Mouse (Mus musculus) embryonic facial prominence, embryonic 14.5 days (tissue): ENCODE measurements around the gene Gm4969. TPM values are rescaled to one million over a fixed set of nuclear protein-coding genes. Genes with fewer than 3 reads are reported as not detected.

ENCODE experiments used
- ATAC-seq: fragments of 200-750 bp; cut with Nextera tagmentation; 2 replicates; pipeline ENCODE4 v1.8.0; 2017; ENCODE audit warnings: low read depth, moderate number of reproducible peaks, moderate TSS enrichment
- DNase-seq: peaks from one replicate; pipeline ENCODE4 v3.0.0-alpha.2; 2015; ENCODE audit warnings: low spot score
- H3K27ac ChIP-seq: fragments of 300-500 bp; sonication (generic); replicated peaks from 2 replicates; pipeline ENCODE4 v1.5.1; 2014; ENCODE audit warnings: low read depth, mild to moderate bottlenecking, low read length, moderate library complexity
- H3K27me3 ChIP-seq: fragments of 300-500 bp; sonication (generic); replicated peaks from 2 replicates; pipeline ENCODE4 v1.6.1; 2014; ENCODE audit warnings: low read length; ENCODE audit not compliant: control insufficient read depth, insufficient read depth
- H3K36me3 ChIP-seq: fragments of 300-500 bp; sonication (generic); 2 replicates; pipeline ENCODE4 v1.6.1; 2014; ENCODE audit warnings: low read length, mixed read lengths; ENCODE audit not compliant: control insufficient read depth, insufficient read depth
- H3K4me1 ChIP-seq: fragments of 300-500 bp; sonication (generic); 2 replicates; pipeline ENCODE4 v1.6.1; 2014; ENCODE audit warnings: antibody characterized with exemption, low read length; ENCODE audit not compliant: control insufficient read depth, insufficient read depth
- H3K4me2 ChIP-seq: fragments of 300-500 bp; sonication (generic); 2 replicates; pipeline ENCODE4 v1.6.1; 2014; ENCODE audit warnings: low read depth, mild to moderate bottlenecking, low read length, moderate library complexity, mixed read lengths
- H3K4me3 ChIP-seq: fragments of 300-500 bp; sonication (generic); 2 replicates; pipeline ENCODE4 v1.5.1; 2014; ENCODE audit warnings: low read depth, mild to moderate bottlenecking, low read length
- H3K9ac ChIP-seq: fragments of 300-500 bp; sonication (generic); 2 replicates; pipeline ENCODE4 v1.6.1; 2014; ENCODE audit warnings: low read depth, mild to moderate bottlenecking, low read length, moderate library complexity, mixed read lengths
- H3K9me3 ChIP-seq: fragments of 300-500 bp; sonication (generic); 2 replicates; pipeline ENCODE4 v1.6.1; 2016; ENCODE audit warnings: low read length; ENCODE audit not compliant: control insufficient read depth
- WGBS: fragments of 180-500 bp; shearing (Covaris S2); extraction: QIAGEN DNeasy Blood & Tissue Kit; methylation state at CpG from one replicate; pipeline ENCODE4 v1.1.7; 2014; 5-methylcytosine and 5-hydroxymethylcytosine counted together
- polyA plus RNA-seq: library from polyadenylated mRNA; unstranded; fragments of >200 nt; fragmentation: Nextera tagmentation; extraction: Ambion mirVana; gene quantifications from 2 replicates; pipeline ENCODE4 v1.2.1, GENCODE M21; 2014

Gm4969 gene
- polyA plus RNA-seq, 1 experiment from 2014 or later = 1.7 TPM

DNA sequence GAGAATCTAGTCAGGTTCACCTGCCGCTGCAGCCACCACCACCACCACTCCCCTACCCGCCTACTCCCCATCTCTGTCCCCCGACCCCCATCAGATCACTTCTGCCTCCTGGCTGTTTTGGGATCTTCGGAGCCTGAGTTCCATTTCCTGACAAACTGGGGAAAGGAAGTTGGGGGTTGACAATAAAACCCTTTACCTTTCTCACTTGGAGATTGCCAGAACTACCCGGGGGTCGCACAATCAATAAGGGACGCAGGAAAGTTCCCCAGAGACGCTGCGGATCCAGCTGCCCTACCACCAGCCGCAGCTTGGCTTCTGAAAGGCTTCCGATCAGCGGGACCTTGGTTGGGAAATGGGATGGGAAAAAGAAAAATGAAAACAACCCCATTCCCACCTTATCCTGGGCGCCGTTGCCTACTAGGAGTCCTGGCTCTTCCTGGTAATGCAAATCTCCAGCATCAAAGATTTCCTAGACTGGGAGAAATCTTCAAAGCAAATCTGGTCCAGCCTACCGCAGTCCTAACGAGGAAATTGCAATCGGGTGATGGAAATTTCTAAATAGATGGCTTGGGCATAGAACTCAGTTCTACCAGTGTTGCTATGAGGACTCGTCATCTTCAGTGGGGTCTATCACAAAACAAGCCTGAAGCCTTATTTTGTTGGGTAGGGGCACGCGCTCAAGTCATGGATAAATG lies 30.2 kb upstream of the Gm4969 start:
- H3K27ac ChIP-seq = peak overlapping the region; percentile 63
- no peaks in the 10 kb centered on the region for H3K9me3 ChIP-seq
- peak overlapping the region; percentile 86 for H3K4me2 ChIP-seq
- H3K4me1 ChIP-seq = peaks cover 13% of the 10 kb centered on the region
- peaks cover 19% of the 10 kb centered on the region for H3K36me3 ChIP-seq
- DNase-seq (no peak), ATAC-seq (no peak)
- peak overlapping the region; percentile 64 for H3K9ac ChIP-seq
- H3K27me3 ChIP-seq = no peaks in the 10 kb centered on the region
- WGBS = 11% methylated on average over 20 of the region's 20 CpGs
- H3K4me3 ChIP-seq = peak overlapping the region; percentile 55

GRCm38 (mm10) chr7:19147497-19148045 lies 29.4 kb upstream of the Gm4969 start:
- Histone ChIP-seq H3K27me3 (no peaks in the 10 kb centered on the region), H3K27ac (no peak overlapping the region), H3K4me2 (no peak overlapping the region), H3K36me3 (peaks cover 12% of the 10 kb centered on the region), H3K9ac (no peak overlapping the region), H3K4me1 (peaks cover 13% of the 10 kb centered on the region), H3K9me3 (no peaks in the 10 kb centered on the region), H3K4me3 (peak overlapping the region; percentile 55; the same call in 1 of the 2 replicates)
- ATAC-seq = no peak
- DNase-seq = no peak
- WGBS = 38% methylated on average over 6 of the region's 6 CpGs

DNA sequence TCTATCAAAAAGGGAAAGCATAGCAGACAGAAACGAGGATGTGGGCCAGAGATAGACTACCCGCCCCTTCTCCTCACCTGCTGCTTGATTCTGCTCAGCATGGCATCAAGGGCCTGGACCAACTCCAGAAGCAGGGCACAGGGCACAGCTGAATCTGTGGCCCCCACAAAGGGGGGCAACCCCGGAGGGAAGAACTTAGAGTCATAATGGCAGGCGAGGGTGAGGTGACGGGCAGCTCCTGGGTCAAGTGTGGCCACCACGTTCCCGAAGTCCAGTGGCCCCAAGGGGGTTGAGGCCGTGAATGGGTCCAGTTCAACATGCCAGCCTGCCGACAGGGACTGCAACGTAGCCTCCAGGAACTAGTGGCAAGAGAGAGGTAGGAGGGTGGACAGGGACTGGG lies 28.6 kb upstream of the Gm4969 start:
- 83% methylated on average over 10 of the region's 10 CpGs for WGBS

GRCm38 (mm10) chr7:19137380-19137779 lies 19.2 kb upstream of the Gm4969 start:
- Histone ChIP-seq H3K4me1 (no peaks in the 10 kb centered on the region), H3K36me3 (peaks cover 68% of the 10 kb centered on the region), H3K4me3 (no peak overlapping the region), H3K27me3 (no peaks in the 10 kb centered on the region), H3K9ac (no peak overlapping the region), H3K27ac (no peak overlapping the region), H3K9me3 (no peaks in the 10 kb centered on the region), H3K4me2 (no peak overlapping the region)
- ATAC-seq (no peak), DNase-seq (no peak)
- 45% methylated on average over 5 of the region's 5 CpGs for WGBS

More for the DNA sequence above, 28.6 kb upstream of the Gm4969 start:
- H3K27me3 ChIP-seq = no peaks in the 10 kb centered on the region
- H3K4me3 ChIP-seq = no peak overlapping the region
- H3K36me3 ChIP-seq = peaks cover 6% of the 10 kb centered on the region
- H3K9me3 ChIP-seq = no peaks in the 10 kb centered on the region
- DNase-seq = no peak
- H3K27ac ChIP-seq = no peak overlapping the region
- no peak overlapping the region for H3K4me2 ChIP-seq
- peaks cover 13% of the 10 kb centered on the region for H3K4me1 ChIP-seq
- no peak for ATAC-seq
- no peak overlapping the region for H3K9ac ChIP-seq

GRCm38 (mm10) chr7:19136673-19137334 lies 18.6 kb upstream of the Gm4969 start:
- Histone ChIP-seq H3K9ac (no peak overlapping the region), H3K4me3 (no peak overlapping the region), H3K4me2 (no peak overlapping the region), H3K36me3 (peaks cover 68% of the 10 kb centered on the region), H3K9me3 (no peaks in the 10 kb centered on the region), H3K27ac (no peak overlapping the region), H3K27me3 (no peaks in the 10 kb centered on the region), H3K4me1 (peaks cover 3% of the 10 kb centered on the region; the same call in 1 of the 2 replicates)
- ATAC-seq = no peak
- no peak for DNase-seq
- 93% methylated on average over 38 of the region's 38 CpGs for WGBS

GRCm38 (mm10) chr7:19136168-19136567 lies 18.0 kb upstream of the Gm4969 start:
- H3K27me3 ChIP-seq = no peaks in the 10 kb centered on the region
- H3K4me3 ChIP-seq = no peak overlapping the region
- no peak overlapping the region for H3K4me2 ChIP-seq
- H3K9me3 ChIP-seq = no peaks in the 10 kb centered on the region
- no peak for DNase-seq
- ATAC-seq = no peak
- 96% methylated on average over 13 of the region's 13 CpGs for WGBS
- H3K9ac ChIP-seq = no peak overlapping the region
- peaks cover 66% of the 10 kb centered on the region for H3K36me3 ChIP-seq
- no peak overlapping the region for H3K27ac ChIP-seq
- peaks cover 4% of the 10 kb centered on the region; the same call in 1 of the 2 replicates for H3K4me1 ChIP-seq

GRCm38 (mm10) chr7:19131324-19131848 lies 13.2 kb upstream of the Gm4969 start:
- Histone ChIP-seq H3K36me3 (peaks cover 42% of the 10 kb centered on the region), H3K4me1 (peaks cover 4% of the 10 kb centered on the region), H3K9ac (peak overlapping the region; percentile 45), H3K4me3 (peak overlapping the region; percentile 47), H3K27ac (peak overlapping the region; percentile 80), H3K27me3 (no peaks in the 10 kb centered on the region), H3K9me3 (no peaks in the 10 kb centered on the region), H3K4me2 (peak overlapping the region; percentile 72)
- ATAC-seq (peak; percentile 99), DNase-seq (peak; percentile 99)
- WGBS = 0% methylated on average over 37 of the region's 39 CpGs

- peak overlapping the region; percentile 72 for H3K4me2 ChIP-seq
- no peaks in the 10 kb centered on the region for H3K9me3 ChIP-seq
- H3K36me3 ChIP-seq = peaks cover 35% of the 10 kb centered on the region
- peaks cover 4% of the 10 kb centered on the region for H3K4me1 ChIP-seq
- no peaks in the 10 kb centered on the region for H3K27me3 ChIP-seq
- DNase-seq (no peak), ATAC-seq (no peak)
- peak overlapping the region; percentile 40; the same call in 1 of the 2 replicates for H3K9ac ChIP-seq
- H3K27ac ChIP-seq = peak overlapping the region; percentile 80
- WGBS = 18% methylated on average over 4 of the region's 4 CpGs
- peak overlapping the region; percentile 47 for H3K4me3 ChIP-seq
These were observed 12.5 kb upstream of the Gm4969 start for GRCm38 (mm10) chr7:19130657-19131056.
